Mouse (Mus musculus) bone marrow, adult 2 months (tissue): Measurements from ENCODE around the gene Gm17728.

Source experiments
- CTCF ChIP-seq: fragments of 200-500 bp; IDR thresholded peaks from 2 replicates; pipeline ENCODE4 v1.5.1; 2011; ENCODE audit warnings: low read length, control low read depth; ENCODE audit not compliant: control insufficient read depth, insufficient read depth
- POLR2A ChIP-seq: fragments of 200-500 bp; IDR thresholded peaks from 2 replicates; pipeline ENCODE4 v1.6.1; 2011; ENCODE audit warnings: low read depth, mild to moderate bottlenecking, control low read depth, low read length, borderline replicate concordance; ENCODE audit not compliant: control insufficient read depth

- TF ChIP-seq CTCF (no peak), POLR2A (no peak)
Observed at GRCm38 (mm10) chr17:9439997-9440655, 18.3 kb downstream of the Gm17728 start.
